Mouse (Mus musculus) embryonic stem cell, embryonic (primary cell): ENCODE data around the gene Tiparp.

Experiments used
- CTCF ChIA-PET, 4 experiments: fragments of 300-600 bp in 2 of 4; fragments of 350-600 bp in 2 of 4; sonication (Branson Sonifier 250); formaldehyde crosslinking; loops; one replicate each; lab custom pipeline; 2022; ENCODE audit warnings: inconsistent platforms in 2 of 4; lab: Charles Lee
- POLR2A ChIA-PET, 4 experiments: fragments of 300-600 bp in 2 of 4; fragments of 350-600 bp in 2 of 4; sonication (Branson Sonifier 250); formaldehyde crosslinking; loops; one replicate each; lab custom pipeline; 2022; ENCODE audit warnings: antibody characterized with exemption in 4 of 4, inconsistent platforms in 1 of 4; lab: Charles Lee

Gene Tiparp

DNA sequence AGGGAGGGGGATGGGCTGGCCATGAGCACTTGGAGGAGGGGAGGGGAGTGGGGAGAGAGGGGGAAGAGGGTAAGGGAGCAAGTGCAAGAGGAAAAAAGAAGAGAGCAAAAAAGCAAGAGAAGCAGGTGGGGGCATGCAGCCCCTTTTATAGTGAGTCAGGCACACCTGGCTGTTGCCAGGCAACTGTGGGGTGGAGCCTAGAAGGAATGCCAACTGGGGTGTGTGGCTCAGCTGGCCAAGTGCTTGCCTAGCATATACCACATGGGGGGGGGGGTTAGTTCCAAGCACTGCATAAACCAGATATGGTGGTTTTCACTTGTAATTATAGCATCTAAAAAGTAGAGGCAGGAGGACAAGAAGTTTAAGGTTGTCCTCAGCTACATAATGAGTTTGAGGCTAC is 66.3 kb downstream of the Tiparp start:
- ChIA-PET POLR2A (interaction anchor here in 2 of 4 experiments (0.7 to 1.9 kb wide), 4 partner anchors 35 to 66 kb away, joined by 3 to 4 read pairs (median 3); partner anchors contain the start of gene Tiparp (in 1 of the 2)), CTCF (no interaction called here)

DNA sequence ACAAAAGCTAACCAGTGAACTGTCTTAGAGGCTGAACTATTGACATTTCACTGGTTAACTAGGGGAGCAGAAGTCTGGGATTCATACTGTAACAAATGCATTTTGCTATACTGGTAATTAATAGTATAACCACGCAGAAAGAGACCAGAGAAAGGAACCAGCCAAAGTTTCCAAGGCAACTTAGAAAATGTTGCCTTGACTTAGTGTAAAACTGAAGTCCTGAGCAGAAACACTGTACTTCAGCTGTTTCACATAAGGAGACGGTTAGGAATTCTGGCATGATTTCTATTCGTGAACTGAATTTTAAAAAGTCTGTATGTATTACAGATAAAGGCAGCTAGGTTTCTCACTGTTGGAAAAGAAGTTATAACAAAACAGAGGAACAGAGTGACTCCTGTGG is 67.0 kb downstream of the Tiparp start:
- ChIA-PET POLR2A (interaction anchor here in 2 of 4 experiments (0.7 to 1.9 kb wide), 4 partner anchors 34 to 67 kb away, joined by 3 to 4 read pairs (median 3); partner anchors contain the start of gene Tiparp (in 1 of the 2)), CTCF (no interaction called here)

DNA sequence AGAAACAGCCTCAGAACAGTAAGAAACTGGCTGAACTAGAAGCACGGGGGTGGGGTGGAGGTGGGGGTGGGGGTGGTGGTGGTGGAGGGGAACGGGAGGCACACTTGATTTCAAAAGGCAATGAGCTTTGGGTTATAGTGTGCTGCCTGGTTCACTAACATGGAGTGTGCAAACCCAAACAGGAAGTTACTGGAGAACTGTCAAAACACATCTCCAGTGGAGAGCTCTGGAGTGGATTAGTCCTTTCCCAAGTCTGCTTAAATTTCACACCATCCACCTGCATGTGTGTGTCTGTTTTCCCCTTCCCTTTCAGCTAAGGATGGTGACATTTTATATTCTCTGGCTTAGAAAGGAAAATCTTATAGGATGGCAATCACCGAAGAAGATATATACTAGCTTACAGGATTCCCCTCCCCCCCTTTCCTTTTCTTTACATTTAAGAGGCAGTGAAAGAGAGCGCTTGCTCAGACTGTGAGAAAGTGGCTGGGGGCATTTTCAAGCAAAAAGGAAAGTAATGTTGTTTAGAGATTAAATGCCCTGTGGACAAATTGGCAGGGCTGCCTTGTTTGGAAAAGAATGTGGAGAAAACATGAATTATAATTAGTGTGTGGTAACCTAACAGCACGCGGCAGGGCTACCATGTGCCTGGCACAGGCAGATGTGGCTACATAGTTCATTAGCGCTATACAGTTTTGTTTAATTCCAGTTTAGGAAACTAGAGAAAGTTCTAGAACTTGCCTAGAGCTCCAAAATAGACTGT is 70.0 kb downstream of the Tiparp start:
- CTCF ChIA-PET: no interaction called here
- POLR2A ChIA-PET: interaction anchor here in 3 of 4 experiments (0.6 to 1.5 kb wide), 5 partner anchors 8 to 115 kb away, joined by 3 to 5 read pairs (median 3); partner anchors contain the start of gene Tiparp (in 1 of the 3)

DNA sequence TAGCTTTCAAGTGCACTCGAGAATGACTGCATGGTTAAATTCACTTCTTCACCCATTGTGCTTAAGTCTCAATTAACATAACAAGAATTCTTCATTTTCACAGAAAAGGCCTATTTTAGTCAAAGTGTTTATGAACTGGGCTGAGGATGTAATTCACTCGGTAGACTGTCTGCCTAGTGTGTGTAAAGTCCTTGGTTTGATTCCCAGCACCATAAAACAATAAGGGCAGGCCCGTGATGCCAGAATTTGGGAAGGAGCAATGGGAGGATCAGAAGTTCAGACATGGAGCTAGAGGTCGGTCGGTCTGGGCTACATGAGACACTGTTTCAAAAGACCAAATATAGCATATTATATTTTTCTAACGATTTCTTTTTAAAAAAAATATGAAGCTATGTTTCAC is 70.9 kb downstream of the Tiparp start:
- POLR2A ChIA-PET: no interaction called here

DNA sequence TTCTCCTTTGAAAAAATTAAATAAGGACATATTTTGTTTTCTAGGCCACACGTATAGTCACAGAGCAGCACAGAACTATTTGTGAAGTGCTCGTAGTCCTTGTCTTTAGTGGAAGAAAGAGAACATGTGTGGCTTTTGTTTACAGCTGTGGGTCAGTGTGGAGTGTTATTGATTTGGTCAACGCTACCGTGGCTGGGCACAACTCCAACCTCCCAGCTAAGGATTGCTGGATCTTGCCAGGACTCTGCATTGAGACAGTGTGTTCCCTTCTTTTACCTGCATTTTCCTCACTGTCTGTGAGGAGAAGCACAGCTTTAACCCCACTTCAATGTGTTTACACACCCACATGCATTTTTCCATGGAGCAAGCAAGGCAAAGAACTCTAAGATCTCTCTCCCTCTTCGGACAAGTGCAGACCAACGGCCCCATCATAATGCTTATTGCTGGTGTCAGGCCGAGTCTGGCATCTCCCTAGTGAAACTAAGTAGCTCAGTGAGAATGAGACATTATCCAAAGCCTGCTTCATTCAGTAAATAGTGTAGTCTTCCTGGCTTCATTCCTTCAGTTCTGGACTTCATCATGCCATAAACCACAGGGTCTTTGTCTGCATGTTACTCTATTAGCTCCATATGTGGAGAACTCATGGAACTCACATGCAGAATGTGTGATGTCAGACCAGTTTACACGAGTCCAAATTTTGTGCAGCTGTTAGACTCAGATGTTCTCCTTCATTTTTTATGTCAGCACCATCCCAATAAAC is 73.3 kb downstream of the Tiparp start:
- POLR2A ChIA-PET: interaction anchor here in 1 of 4 experiments (0.6 kb wide), 1 partner anchor 45 kb away, joined by 3 read pairs; no protein-coding TSS in a partner anchor
- CTCF ChIA-PET: interaction anchor here in 1 of 4 experiments (0.6 kb wide), 1 partner anchor 257 kb away, joined by 3 read pairs; no protein-coding TSS in a partner anchor

More for the DNA sequence above, 70.9 kb downstream of the Tiparp start:
- CTCF ChIA-PET: no interaction called here

DNA sequence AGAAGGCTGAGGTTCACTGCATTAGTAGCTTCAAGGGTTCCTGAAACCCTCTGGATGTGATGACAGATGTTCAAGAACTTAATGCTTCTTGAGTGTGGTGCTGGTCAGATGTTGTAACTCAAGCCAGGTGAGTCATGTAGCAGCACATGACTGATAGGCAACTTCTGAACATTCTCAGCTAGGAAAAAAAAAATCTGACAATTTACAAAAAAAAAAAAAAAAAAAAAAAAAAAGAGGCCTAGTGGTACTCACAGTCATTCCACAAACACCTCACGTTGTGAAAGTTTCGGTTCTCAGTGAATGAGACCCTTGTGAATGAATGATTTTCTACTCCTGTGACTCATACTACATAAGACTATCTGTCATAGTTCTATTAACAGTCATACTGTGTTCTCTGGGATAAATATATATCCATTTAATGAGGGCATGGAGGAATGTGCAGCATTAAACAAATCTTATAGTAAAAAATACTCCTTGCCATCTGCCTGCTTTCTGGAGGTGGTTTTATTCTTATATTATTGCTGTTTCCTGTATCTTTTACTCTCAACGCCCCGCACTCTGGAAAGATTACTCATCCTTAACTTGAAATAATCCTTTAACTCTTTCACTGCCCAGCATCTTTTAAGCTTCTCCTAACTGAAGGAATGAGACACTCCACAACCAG is 75.3 kb downstream of the Tiparp start:
- ChIA-PET CTCF (no interaction called here), POLR2A (interaction anchor here in 1 of 4 experiments (0.7 kb wide), 1 partner anchor 649 kb away, joined by 3 read pairs; no protein-coding TSS in a partner anchor)
